Comparison of ENCODE assay signal across 10 mouse cellular contexts in the genomic region with DNA sequence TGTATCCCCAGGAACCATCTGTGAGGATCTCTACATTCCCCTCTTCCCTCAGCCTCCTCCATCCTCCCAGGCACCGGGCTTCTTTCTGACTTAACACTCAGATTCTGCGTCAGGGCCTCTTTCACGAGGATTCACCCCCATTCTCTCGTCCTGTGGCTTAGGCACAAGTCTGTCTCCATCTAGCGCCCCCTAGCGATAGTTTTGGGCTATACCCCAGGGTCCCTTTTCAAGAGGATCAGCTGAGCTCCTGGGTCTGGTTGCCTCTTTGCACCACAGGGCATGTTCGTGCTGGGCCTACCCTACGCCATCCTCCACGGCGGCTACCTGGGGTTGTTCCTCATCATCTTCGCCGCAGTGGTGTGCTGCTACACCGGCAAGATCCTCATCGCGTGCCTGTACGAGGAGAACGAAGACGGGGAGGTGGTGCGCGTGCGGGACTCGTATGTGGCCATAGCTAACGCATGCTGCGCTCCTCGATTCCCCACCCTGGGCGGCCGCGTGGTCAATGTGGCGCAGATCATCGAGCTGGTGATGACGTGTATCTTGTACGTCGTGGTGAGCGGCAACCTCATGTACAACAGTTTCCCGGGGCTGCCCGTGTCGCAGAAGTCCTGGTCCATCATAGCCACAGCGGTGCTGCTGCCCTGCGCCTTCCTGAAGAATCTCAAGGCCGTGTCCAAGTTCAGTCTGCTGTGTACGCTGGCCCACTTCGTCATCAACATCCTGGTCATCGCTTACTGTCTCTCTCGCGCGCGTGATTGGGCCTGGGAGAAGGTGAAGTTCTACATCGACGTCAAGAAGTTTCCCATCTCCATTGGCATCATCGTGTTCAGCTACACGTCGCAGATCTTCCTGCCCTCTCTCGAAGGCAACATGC. TPM values are rescaled to one million over a fixed set of nuclear protein-coding genes. Genes with fewer than 3 reads are reported as not detected.
DNase-seq lines count a peak whose midpoint lies in the region; ATAC-seq and TF ChIP-seq lines count a peak whose summit lies in the region.
"Had no signal": no experiment of that assay in that cellular context is flagged by ENCODE, and none has a peak within 500 bp of the region (broad histone marks: within the 10 kb centered on the region; RNA-seq: fewer than 3 reads in every experiment).

No protein-coding gene starts in this region.

- no peak overlapping the region for H3K27ac ChIP-seq in kidney, embryonic 16.5 days (ENCODE audit: low read length)
- no peak overlapping the region for H3K27ac ChIP-seq in liver, postnatal 0 days (ENCODE audit: low read depth)
- H3K27ac ChIP-seq in neural tube, embryonic 12.5 days: no peak overlapping the region
- H3K27ac ChIP-seq: embryonic facial prominence, embryonic 13.5 days; macrophage had no signal

- no peak overlapping the region for H3K9ac ChIP-seq in kidney, embryonic 16.5 days (replicated peaks; ENCODE audit: low read length)
- no peak overlapping the region for H3K9ac ChIP-seq in liver, postnatal 0 days (replicated peaks)
- peak overlapping the region; percentile 70 for H3K9ac ChIP-seq in neural tube, embryonic 12.5 days
- H3K9ac ChIP-seq: embryonic facial prominence, embryonic 13.5 days had no signal

- no peak overlapping the region for H3K4me2 ChIP-seq in kidney, embryonic 16.5 days (replicated peaks; ENCODE audit: low read depth, low read length)
- H3K4me2 ChIP-seq in liver, postnatal 0 days (ENCODE audit: low read depth, low read length): peak overlapping the region; percentile 19
- peak overlapping the region; percentile 56 for H3K4me2 ChIP-seq in neural tube, embryonic 12.5 days (replicated peaks)

- 3% methylated on average over 53 of the region's 53 CpGs for WGBS in kidney, embryonic 16.5 days
- WGBS in liver, postnatal 0 days (ENCODE audit: insufficient replicate concordance): 5% methylated on average over 53 of the region's 53 CpGs
- WGBS in neural tube, embryonic 12.5 days: 3% methylated on average over 53 of the region's 53 CpGs

- no peak overlapping the region; the same call in 1 of the 2 replicates for H3K4me3 ChIP-seq in kidney, embryonic 16.5 days (ENCODE audit: low read length)
- H3K4me3 ChIP-seq in liver, postnatal 0 days (ENCODE audit: low read depth, low read length): no peak overlapping the region
- H3K4me3 ChIP-seq in neural tube, embryonic 12.5 days: peak overlapping the region; percentile 51

- H3K27me3 ChIP-seq in kidney, embryonic 16.5 days (ENCODE audit: insufficient read depth, low read length): peaks cover 100% of the 10 kb centered on the region
- peaks cover 96% of the 10 kb centered on the region for H3K27me3 ChIP-seq in liver, postnatal 0 days (ENCODE audit: insufficient read depth, low read length)
- peaks cover 99% of the 10 kb centered on the region for H3K27me3 ChIP-seq in neural tube, embryonic 12.5 days (replicated peaks)

- no peaks in the 10 kb centered on the region for H3K9me3 ChIP-seq in kidney, embryonic 16.5 days (ENCODE audit: low read length)
- H3K9me3 ChIP-seq in liver, postnatal 0 days (ENCODE audit: low read length): no peaks in the 10 kb centered on the region
- no peaks in the 10 kb centered on the region for H3K9me3 ChIP-seq in neural tube, embryonic 12.5 days
- H3K9me3 ChIP-seq: embryonic facial prominence, embryonic 13.5 days had no signal

- peak; percentile 53 for DNase-seq in kidney, adult 18-20 months
- DNase-seq in cerebellum, adult 8-10 months: peak; percentile 41
- peak; percentile 58 to 88 for DNase-seq in frontal cortex, adult 2 months (ENCODE audit: extremely low spot score in 1 of 2, low spot score in 1 of 2)
- DNase-seq in kidney, postnatal 10 days: peak; percentile 49
- DNase-seq in liver, postnatal 0 days: peak; percentile 72
- DNase-seq in thymus, adult 18-20 months: peak; percentile 47 to 66

- peaks cover 29% of the 10 kb centered on the region for H3K4me1 ChIP-seq in kidney, embryonic 16.5 days (ENCODE audit: insufficient read depth, low read length)
- H3K4me1 ChIP-seq in liver, postnatal 0 days (ENCODE audit: insufficient read depth): peaks cover 3% of the 10 kb centered on the region; the same call in 1 of the 2 replicates
- H3K4me1 ChIP-seq in neural tube, embryonic 12.5 days: peaks cover 22% of the 10 kb centered on the region

- TF ChIP-seq EP300 in liver, postnatal 0 days (IDR thresholded peaks at IDR 0.05; ENCODE audit: low read depth): no peak

- no peak for ATAC-seq in kidney, embryonic 16.5 days (ENCODE audit: low FRiP score, low TSS enrichment)
- 0 out of 2 replicates have a peak, but pooled peaks have one; percentile 21 for ATAC-seq in liver, postnatal 0 days
- ATAC-seq in neural tube, embryonic 12.5 days (ENCODE audit: low FRiP score, low read depth): no peak

- peak; percentile 72 for TF ChIP-seq CTCF in liver, postnatal 0 days (IDR thresholded peaks at IDR 0.05; ENCODE audit: low read depth)

- no peaks in the 10 kb centered on the region for H3K36me3 ChIP-seq in kidney, embryonic 16.5 days (ENCODE audit: insufficient read depth, low read length)
- H3K36me3 ChIP-seq in liver, postnatal 0 days (replicated peaks; ENCODE audit: insufficient read depth, low read length): no peaks in the 10 kb centered on the region
- H3K36me3 ChIP-seq in neural tube, embryonic 12.5 days: no peaks in the 10 kb centered on the region
- H3K36me3 ChIP-seq: embryonic facial prominence, embryonic 13.5 days had no signal

RNA-seq across cellular contexts. Expression of a gene that starts 3.2 kb away (rescaled TPM):
- 0.12 TPM in 1 of 2 replicates, not detected in the other for polyA plus RNA-seq in kidney, embryonic 16.5 days (2015; fragmentation: Nextera tagmentation; extraction: Ambion mirVana)
- polyA plus RNA-seq in frontal cortex, adult 2 months (2012; rRNA removed): 157 and 175 TPM in 2 replicates
- polyA plus RNA-seq in liver, postnatal 0 days (2015; fragmentation: Nextera tagmentation; extraction: Ambion mirVana): not detected in 2 replicates
- 3.5 and 4.4 TPM in 2 replicates for polyA plus RNA-seq in neural tube, embryonic 12.5 days (2016; fragmentation: Nextera tagmentation; extraction: Ambion mirVana)
- polyA plus RNA-seq: embryonic facial prominence, embryonic 13.5 days had no signal

RNA-seq across cellular contexts. Expression of a gene that starts 10.9 kb away (rescaled TPM):
- 5.1 and 9.7 TPM in 2 replicates for polyA plus RNA-seq in kidney, embryonic 16.5 days (2015; fragmentation: Nextera tagmentation; extraction: Ambion mirVana)
- polyA plus RNA-seq in frontal cortex, adult 2 months (2012; rRNA removed): 10.0 and 10.9 TPM in 2 replicates
- polyA plus RNA-seq in liver, postnatal 0 days (2015; fragmentation: Nextera tagmentation; extraction: Ambion mirVana): 2.8 and 3.1 TPM in 2 replicates
- polyA plus RNA-seq in neural tube, embryonic 12.5 days (2016; fragmentation: Nextera tagmentation; extraction: Ambion mirVana): 20.3 and 20.5 TPM in 2 replicates

RNA-seq across cellular contexts. Expression of a gene that starts 51.4 kb away (rescaled TPM):
- 14.1 and 17.7 TPM in 2 replicates for polyA plus RNA-seq in kidney, embryonic 16.5 days (2015; fragmentation: Nextera tagmentation; extraction: Ambion mirVana)
- polyA plus RNA-seq in frontal cortex, adult 2 months (2012; rRNA removed): 38.4 and 43.2 TPM in 2 replicates
- 2.5 and 2.9 TPM in 2 replicates for polyA plus RNA-seq in liver, postnatal 0 days (2015; fragmentation: Nextera tagmentation; extraction: Ambion mirVana)
- 4.2 and 4.5 TPM in 2 replicates for polyA plus RNA-seq in neural tube, embryonic 12.5 days (2016; fragmentation: Nextera tagmentation; extraction: Ambion mirVana)

Comparison
In these comparisons a context has a peak if more than half of its experiments do, and no peak if none do; other contexts are left out.
1. RNA of a gene that starts 3.2 kb away (polyA plus RNA-seq): 157 to 175 TPM in frontal cortex, adult 2 months; 3.5 to 4.4 TPM in neural tube, embryonic 12.5 days, 0.12 TPM in kidney, embryonic 16.5 days and not detected in liver, postnatal 0 days; every median in the first group is over 10 times any median in the second.
2. Peak in every context shown above with its lines, with median percentiles within 50 percentile points of each other: DNase-seq.